Mouse (Mus musculus) neural tube, embryonic 14.5 days (tissue): Measurements from ENCODE around the gene Ddx46. TPM values are rescaled to one million over a fixed set of nuclear protein-coding genes. Genes with fewer than 3 reads are reported as not detected.
"Not testable (repeated sequence)": the region's sequence is repeated elsewhere in the genome, so short reads cannot be mapped to it uniquely, and the experiment has no call there.

ENCODE experiments used
- ATAC-seq: fragments of 200-750 bp; cut with Nextera tagmentation; 2 replicates; pipeline ENCODE4 v1.8.0; 2017; ENCODE audit warnings: low read depth, mild to moderate bottlenecking, moderate TSS enrichment, moderate library complexity
- H3K27ac ChIP-seq: fragments of 300-500 bp; sonication (generic); 2 replicates; pipeline ENCODE4 v1.5.1; 2014; ENCODE audit warnings: low read depth, mild to moderate bottlenecking, control low read depth, low read length, moderate library complexity, mixed read lengths
- H3K27me3 ChIP-seq: fragments of 300-500 bp; sonication (generic); 2 replicates; pipeline ENCODE4 v1.6.1; 2014; ENCODE audit warnings: low read length; ENCODE audit not compliant: control insufficient read depth, insufficient read depth
- H3K36me3 ChIP-seq: fragments of 300-500 bp; sonication (generic); 2 replicates; pipeline ENCODE4 v1.6.1; 2014; ENCODE audit warnings: low read length, mixed read lengths; ENCODE audit not compliant: control insufficient read depth, insufficient read depth
- H3K4me1 ChIP-seq: fragments of 300-500 bp; sonication (generic); 2 replicates; pipeline ENCODE4 v1.6.1; 2014; ENCODE audit warnings: low read length; ENCODE audit not compliant: control insufficient read depth, insufficient read depth
- H3K4me2 ChIP-seq: fragments of 300-500 bp; sonication (generic); 2 replicates; pipeline ENCODE4 v1.6.1; 2014; ENCODE audit warnings: mild to moderate bottlenecking, low read depth, low read length, control low read depth
- H3K4me3 ChIP-seq: fragments of 300-500 bp; sonication (generic); 2 replicates; pipeline ENCODE4 v1.5.1; 2014; ENCODE audit warnings: low read depth, low read length, control low read depth, mixed read lengths
- H3K9ac ChIP-seq: fragments of 300-500 bp; sonication (generic); replicated peaks from 2 replicates; pipeline ENCODE4 v1.6.1; 2014; ENCODE audit warnings: low read depth, mild to moderate bottlenecking, control low read depth, low read length, mixed read lengths
- H3K9me3 ChIP-seq: fragments of 300-500 bp; sonication (generic); 2 replicates; pipeline ENCODE4 v1.6.1; 2016; ENCODE audit warnings: low read length; ENCODE audit not compliant: control insufficient read depth
- WGBS: fragments of 180-500 bp; shearing (Covaris S2); extraction: QIAGEN DNeasy Blood & Tissue Kit; methylation state at CpG from one replicate; pipeline ENCODE4 v1.1.7; 2014; 5-methylcytosine and 5-hydroxymethylcytosine counted together
- polyA plus RNA-seq: library from polyadenylated mRNA; unstranded; fragments of >200 nt; fragmentation: Nextera tagmentation; extraction: Ambion mirVana; gene quantifications from 2 replicates; pipeline ENCODE4 v1.2.1, GENCODE M21; 2014

Ddx46 gene
- polyA plus RNA-seq, 1 experiment from 2014 or later, result 31.2 TPM

- Histone ChIP-seq H3K36me3 (peaks cover 8% of the 10 kb centered on the region), H3K9me3 (no peaks in the 10 kb centered on the region), H3K4me2 (no peak overlapping the region), H3K27ac (no peak overlapping the region), H3K4me3 (0 out of 2 replicates have a peak overlapping the region, but pooled peaks have one; percentile 69), H3K9ac (no peak overlapping the region), H3K4me1 (peaks cover 9% of the 10 kb centered on the region), H3K27me3 (no peaks in the 10 kb centered on the region)
- WGBS, result 6% methylated on average over 3 of the region's 3 CpGs
- ATAC-seq, result no peak
Observed at GRCm38 (mm10) chr13:55601611-55602010, 33.2 kb upstream of the Ddx46 start.

- H3K4me3 ChIP-seq, result no peak overlapping the region
- H3K4me1 ChIP-seq, result peaks cover 9% of the 10 kb centered on the region
- no peaks in the 10 kb centered on the region for H3K9me3 ChIP-seq
- no peak overlapping the region for H3K27ac ChIP-seq
- WGBS, result 93% methylated on average over 3 of the region's 3 CpGs
- no peak overlapping the region for H3K4me2 ChIP-seq
- H3K36me3 ChIP-seq, result peaks cover 15% of the 10 kb centered on the region
- no peaks in the 10 kb centered on the region for H3K27me3 ChIP-seq
- ATAC-seq, result no peak
- no peak overlapping the region for H3K9ac ChIP-seq
Observed at GRCm38 (mm10) chr13:55604606-55605005, 30.2 kb upstream of the Ddx46 start.

DNA sequence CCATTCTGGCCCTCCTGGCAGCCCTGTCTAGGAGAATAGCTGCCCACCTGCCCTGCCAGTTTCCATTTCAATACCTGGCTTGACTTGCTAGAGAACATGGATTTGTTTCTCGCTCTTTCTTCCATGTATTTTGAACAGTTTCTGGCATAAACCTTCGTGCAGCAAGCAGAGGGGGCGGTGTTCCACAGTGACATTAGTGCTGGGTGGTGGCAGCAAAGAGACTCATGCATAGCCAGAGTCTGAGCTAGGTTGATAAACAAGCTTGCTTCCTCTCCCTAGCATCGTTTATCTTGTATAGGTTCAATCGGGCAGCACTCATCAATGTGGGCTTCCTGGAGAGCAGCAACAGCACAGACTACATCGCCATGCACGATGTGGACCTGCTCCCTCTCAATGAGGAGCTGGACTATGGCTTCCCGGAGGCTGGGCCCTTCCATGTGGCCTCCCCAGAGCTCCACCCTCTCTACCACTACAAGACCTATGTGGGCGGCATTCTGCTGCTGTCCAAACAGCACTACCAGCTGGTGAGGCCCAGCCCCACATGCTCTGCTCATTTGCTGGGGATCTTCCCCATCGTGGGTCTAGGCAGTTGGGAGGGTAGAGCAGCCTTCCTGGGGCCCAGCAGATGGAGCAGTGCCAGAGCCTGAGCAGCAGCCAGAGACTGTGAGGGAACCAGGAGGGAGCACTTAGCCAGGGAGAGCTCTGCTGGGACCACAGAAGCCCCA, 27.8 kb upstream of the Ddx46 start:
- 79% methylated on average over 10 of the region's 10 CpGs for WGBS

GRCm38 (mm10) chr13:55607624-55608006, 27.2 kb upstream of the Ddx46 start:
- no peak overlapping the region for H3K4me2 ChIP-seq
- peaks cover 24% of the 10 kb centered on the region for H3K36me3 ChIP-seq
- no peak overlapping the region for H3K4me3 ChIP-seq
- no peak overlapping the region for H3K27ac ChIP-seq
- H3K27me3 ChIP-seq, result no peaks in the 10 kb centered on the region
- H3K9ac ChIP-seq, result no peak overlapping the region
- ATAC-seq, result no peak
- H3K9me3 ChIP-seq, result no peaks in the 10 kb centered on the region
- no peaks in the 10 kb centered on the region for H3K4me1 ChIP-seq
- WGBS, result 97% methylated on average over 2 of the region's 2 CpGs

More for the DNA sequence above, 27.8 kb upstream of the Ddx46 start:
- Histone ChIP-seq H3K27me3 (no peaks in the 10 kb centered on the region), H3K9me3 (no peaks in the 10 kb centered on the region), H3K4me1 (no peaks in the 10 kb centered on the region), H3K9ac (no peak overlapping the region), H3K4me2 (no peak overlapping the region), H3K36me3 (peaks cover 24% of the 10 kb centered on the region), H3K4me3 (no peak overlapping the region), H3K27ac (no peak overlapping the region)
- no peak for ATAC-seq

GRCm38 (mm10) chr13:55611996-55612395, 22.8 kb upstream of the Ddx46 start:
- Histone ChIP-seq H3K4me2 (no peak overlapping the region), H3K36me3 (peaks cover 24% of the 10 kb centered on the region), H3K27ac (no peak overlapping the region), H3K4me3 (no peak overlapping the region), H3K4me1 (no peaks in the 10 kb centered on the region), H3K9ac (no peak overlapping the region), H3K27me3 (no peaks in the 10 kb centered on the region), H3K9me3 (no peaks in the 10 kb centered on the region)
- ATAC-seq, result no peak
- 93% methylated on average over 7 of the region's 7 CpGs for WGBS

- Histone ChIP-seq H3K4me2 (no peak overlapping the region), H3K9me3 (no peaks in the 10 kb centered on the region), H3K27me3 (no peaks in the 10 kb centered on the region), H3K4me3 (no peak overlapping the region), H3K36me3 (peaks cover 17% of the 10 kb centered on the region), H3K9ac (no peak overlapping the region), H3K4me1 (no peaks in the 10 kb centered on the region), H3K27ac (no peak overlapping the region)
- ATAC-seq, result no peak
- WGBS, result 49% methylated on average over 5 of the region's 5 CpGs
Observed at GRCm38 (mm10) chr13:55613471-55613870, 21.4 kb upstream of the Ddx46 start.

DNA sequence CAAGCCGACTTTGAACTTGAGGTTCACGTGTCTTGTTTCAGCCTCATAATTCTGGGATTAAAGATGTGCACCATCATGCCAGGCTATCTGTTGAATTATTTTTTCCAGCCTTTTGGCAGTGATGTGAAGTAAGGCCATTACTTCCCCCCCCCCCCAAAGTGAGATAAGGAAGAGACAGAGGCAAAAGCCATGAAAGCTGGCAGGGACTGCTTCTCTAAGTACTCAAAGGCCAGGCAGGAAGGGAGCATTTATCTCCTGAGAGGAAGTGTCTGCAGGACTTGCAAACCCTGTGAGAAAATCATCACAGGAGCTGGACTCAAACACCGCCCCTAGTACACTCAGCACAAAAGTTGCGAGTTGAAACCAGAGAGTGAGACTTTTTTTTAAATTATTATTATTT, 15.5 kb upstream of the Ddx46 start:
- Histone ChIP-seq H3K27me3 (no peaks in the 10 kb centered on the region), H3K36me3 (no peaks in the 10 kb centered on the region; the same call in 1 of the 2 replicates), H3K4me2 (no peak overlapping the region), H3K27ac (no peak overlapping the region), H3K4me1 (peaks cover 8% of the 10 kb centered on the region), H3K9ac (no peak overlapping the region), H3K4me3 (no peak overlapping the region), H3K9me3 (no peaks in the 10 kb centered on the region)
- 97% methylated on average over 4 of the region's 4 CpGs for WGBS
- ATAC-seq, result no peak

- ATAC-seq, result no peak
- 84% methylated on average over 2 of the region's 2 CpGs for WGBS
- H3K36me3 ChIP-seq, result no peaks in the 10 kb centered on the region
- no peak overlapping the region for H3K4me2 ChIP-seq
- no peak overlapping the region for H3K4me3 ChIP-seq
- H3K9ac ChIP-seq, result no peak overlapping the region
- H3K9me3 ChIP-seq, result no peaks in the 10 kb centered on the region
- H3K27ac ChIP-seq, result no peak overlapping the region
- H3K27me3 ChIP-seq, result no peaks in the 10 kb centered on the region
- peaks cover 12% of the 10 kb centered on the region for H3K4me1 ChIP-seq
Observed at GRCm38 (mm10) chr13:55620275-55620674, 14.6 kb upstream of the Ddx46 start.

DNA sequence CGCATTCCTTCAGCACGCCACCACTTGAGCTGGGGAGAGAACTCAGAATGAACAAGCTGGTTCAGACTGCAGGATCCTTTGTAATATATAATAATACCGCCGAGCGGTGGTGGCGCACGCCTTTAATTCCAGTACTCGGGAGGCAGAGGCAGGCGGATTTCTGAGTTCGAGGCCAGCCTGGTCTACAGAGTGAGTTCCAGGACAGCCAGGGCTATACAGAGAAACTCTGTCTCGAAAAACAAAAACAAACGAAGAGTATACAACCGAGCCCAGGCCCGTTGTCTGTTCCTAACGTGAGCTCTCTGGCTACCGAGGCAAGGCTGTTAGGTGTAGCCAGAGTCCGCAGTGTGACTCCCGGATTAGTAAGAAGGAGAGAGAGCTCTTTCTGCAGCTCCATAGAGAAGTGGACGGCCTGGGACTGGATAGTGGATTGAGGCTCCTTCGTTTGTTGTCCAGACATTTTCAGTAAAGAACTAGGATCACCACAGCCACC, 12.6 kb upstream of the Ddx46 start:
- Histone ChIP-seq H3K4me2 (peak overlapping the region; percentile 90), H3K9ac (peak overlapping the region; percentile 62), H3K4me3 (peak overlapping the region; percentile 62), H3K4me1 (peaks cover 12% of the 10 kb centered on the region), H3K27ac (peak overlapping the region; percentile 93)
- peak; percentile 0; the same call in 1 of the 2 replicates for ATAC-seq
- H3K9me3 ChIP-seq, H3K36me3 ChIP-seq, H3K27me3 ChIP-seq: not testable (repeated sequence)
- 23% methylated on average over 20 of the region's 20 CpGs for WGBS
